Mouse (Mus musculus) liver, embryonic 11.5 days (tissue): ENCODE results near the gene Exoc3l4. TPM values are rescaled to one million over a fixed set of nuclear protein-coding genes. Genes with fewer than 3 reads are reported as not detected.

Source experiments
- ATAC-seq: fragments of 200-750 bp; cut with Nextera tagmentation; replicated peaks from 2 replicates; pipeline ENCODE4 v1.8.0; 2017; ENCODE audit warnings: moderate number of reproducible peaks, mild to moderate bottlenecking, moderate TSS enrichment, moderate library complexity; ENCODE audit not compliant: low FRiP score
- DNase-seq: peaks from one replicate; pipeline ENCODE4 v3.0.0-alpha.2; 2017; ENCODE audit warnings: low spot score
- H3K27ac ChIP-seq: fragments of 300-500 bp; sonication (generic); 2 replicates; pipeline ENCODE4 v1.5.1; 2014; ENCODE audit warnings: mild to moderate bottlenecking, low read depth, low read length, control low read depth
- H3K27me3 ChIP-seq: fragments of 300-500 bp; sonication (generic); replicated peaks from 2 replicates; pipeline ENCODE4 v1.6.1; 2014; ENCODE audit warnings: low read length, mixed read lengths; ENCODE audit not compliant: control insufficient read depth, insufficient read depth
- H3K36me3 ChIP-seq: fragments of 300-500 bp; sonication (generic); 2 replicates; pipeline ENCODE4 v1.6.1; 2014; ENCODE audit warnings: mild to moderate bottlenecking, low read length, moderate library complexity, mixed read lengths; ENCODE audit not compliant: control insufficient read depth, insufficient read depth
- H3K4me1 ChIP-seq: fragments of 300-500 bp; sonication (generic); replicated peaks from 2 replicates; pipeline ENCODE4 v1.6.1; 2014; ENCODE audit warnings: low read length, mixed read lengths; ENCODE audit not compliant: control insufficient read depth, insufficient read depth
- H3K4me2 ChIP-seq: fragments of 300-500 bp; sonication (generic); 2 replicates; pipeline ENCODE4 v1.6.1; 2014; ENCODE audit warnings: mild to moderate bottlenecking, control low read depth, moderate library complexity
- H3K4me3 ChIP-seq: fragments of 300-500 bp; sonication (generic); 2 replicates; pipeline ENCODE4 v1.5.1; 2014; ENCODE audit warnings: low read depth, low read length, control low read depth
- H3K9ac ChIP-seq: fragments of 300-500 bp; sonication (generic); 2 replicates; pipeline ENCODE4 v1.6.1; 2014; ENCODE audit warnings: low read depth, low read length, control low read depth
- H3K9me3 ChIP-seq: fragments of 300-500 bp; sonication (generic); 2 replicates; pipeline ENCODE4 v1.6.1; 2016; ENCODE audit warnings: low read length, inconsistent platforms, mixed read lengths; ENCODE audit not compliant: control insufficient read depth
- WGBS: fragments of 180-500 bp; shearing (Covaris S2); extraction: QIAGEN DNeasy Blood & Tissue Kit; methylation state at CpG from one replicate; pipeline ENCODE4 v1.1.7; 2014; 5-methylcytosine and 5-hydroxymethylcytosine counted together
- polyA plus RNA-seq: library from polyadenylated mRNA; unstranded; fragments of >200 nt; fragmentation: Nextera tagmentation; extraction: Ambion mirVana; gene quantifications from 2 replicates; pipeline ENCODE4 v1.2.1, GENCODE M21; 2014

Exoc3l4 gene
- polyA plus RNA-seq, 1 experiment from 2014 or later: 18.6 TPM

DNA sequence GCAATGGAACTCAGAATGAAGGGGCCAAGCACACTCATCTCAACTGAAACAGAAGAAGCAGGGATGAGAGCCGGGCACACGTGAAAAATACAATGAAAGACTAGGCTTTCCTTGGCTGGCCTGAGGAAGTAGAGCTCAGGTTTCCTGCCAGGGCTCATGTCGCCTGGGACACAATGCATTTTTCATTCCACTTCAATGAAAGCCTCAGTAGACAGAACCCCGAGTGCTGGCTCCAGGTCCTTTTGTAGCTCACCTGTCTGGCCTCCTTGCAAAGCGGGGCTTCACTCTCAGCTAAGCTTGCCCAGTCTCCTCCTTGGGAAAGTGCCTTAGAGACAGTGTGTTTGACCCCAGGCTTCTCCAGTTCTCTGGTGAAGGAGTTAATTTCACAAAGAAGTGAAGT, 62.1 kb downstream of the Exoc3l4 start:
- ATAC-seq: no peak
- H3K4me1 ChIP-seq: no peaks in the 10 kb centered on the region
- H3K4me2 ChIP-seq: no peak overlapping the region
- H3K36me3 ChIP-seq: no peaks in the 10 kb centered on the region
- no peaks in the 10 kb centered on the region for H3K9me3 ChIP-seq
- no peak overlapping the region for H3K4me3 ChIP-seq
- no peak for DNase-seq
- 58% methylated on average over 5 of the region's 5 CpGs for WGBS
- no peak overlapping the region for H3K9ac ChIP-seq
- no peak overlapping the region for H3K27ac ChIP-seq
- peaks cover 21% of the 10 kb centered on the region for H3K27me3 ChIP-seq

DNA sequence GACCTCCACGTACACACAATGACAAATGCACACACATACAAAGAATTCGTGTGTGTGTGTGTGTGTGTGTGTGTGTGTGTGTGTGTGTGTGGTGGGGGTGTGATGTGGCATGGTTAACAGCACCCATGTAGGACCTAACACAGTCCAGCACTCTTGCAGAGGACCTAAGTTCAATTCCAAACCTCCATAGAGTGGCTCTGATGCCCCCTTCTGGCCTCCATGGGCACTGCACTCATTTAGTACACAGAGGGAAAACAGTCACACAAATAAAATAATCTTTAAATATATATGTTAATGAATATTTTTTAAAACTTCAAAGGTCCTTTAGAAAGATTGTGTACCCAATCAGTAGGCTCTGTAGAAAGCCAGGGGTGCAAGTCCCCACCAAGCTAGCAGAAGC, 63.1 kb downstream of the Exoc3l4 start:
- peaks cover 31% of the 10 kb centered on the region for H3K27me3 ChIP-seq
- DNase-seq: no peak
- 51% methylated on average over 2 of the region's 2 CpGs for WGBS

More for the DNA sequence above, 63.1 kb downstream of the Exoc3l4 start:
- no peak overlapping the region for H3K27ac ChIP-seq
- no peak overlapping the region for H3K4me3 ChIP-seq
- H3K4me1 ChIP-seq: no peaks in the 10 kb centered on the region
- no peak for ATAC-seq
- H3K9ac ChIP-seq: no peak overlapping the region
- no peaks in the 10 kb centered on the region for H3K9me3 ChIP-seq
- no peak overlapping the region for H3K4me2 ChIP-seq
- no peaks in the 10 kb centered on the region for H3K36me3 ChIP-seq

Other genes with a start within 250 kb of the Exoc3l4 start
- not detected in 2 replicates for gene 4930595D18Rik, start 232.5 kb upstream of the Exoc3l4 start, polyA plus RNA-seq
- 1.0 and 1.7 TPM in 2 replicates for gene Amn, start 145.9 kb upstream of the Exoc3l4 start, polyA plus RNA-seq
- gene Cdc42bpb, start 39.3 kb upstream of the Exoc3l4 start, polyA plus RNA-seq: 22.4 and 25.6 TPM in 2 replicates
- gene Lbhd2, start 10.2 kb upstream of the Exoc3l4 start, polyA plus RNA-seq: 0.36 TPM in 1 of 2 replicates, not detected in the other
- 107 TPM in 2 replicates for gene Tnfaip2, start 25.5 kb downstream of the Exoc3l4 start, polyA plus RNA-seq
- 4.9 and 5.6 TPM in 2 replicates for gene Gm266, start 68.8 kb downstream of the Exoc3l4 start, polyA plus RNA-seq
- gene Eif5, start 121.0 kb downstream of the Exoc3l4 start, polyA plus RNA-seq: 623 and 628 TPM in 2 replicates
- 36.9 and 38.6 TPM in 2 replicates for gene Mark3, start 157.5 kb downstream of the Exoc3l4 start, polyA plus RNA-seq